Mouse (Mus musculus): ENCODE measurements around the gene Pradc1. TPM values are rescaled to one million over a fixed set of nuclear protein-coding genes. Genes with fewer than 3 reads are reported as not detected.

Gene Pradc1
- polyA plus RNA-seq, 2 experiments: 27.6 to 29.6 TPM

DNA sequence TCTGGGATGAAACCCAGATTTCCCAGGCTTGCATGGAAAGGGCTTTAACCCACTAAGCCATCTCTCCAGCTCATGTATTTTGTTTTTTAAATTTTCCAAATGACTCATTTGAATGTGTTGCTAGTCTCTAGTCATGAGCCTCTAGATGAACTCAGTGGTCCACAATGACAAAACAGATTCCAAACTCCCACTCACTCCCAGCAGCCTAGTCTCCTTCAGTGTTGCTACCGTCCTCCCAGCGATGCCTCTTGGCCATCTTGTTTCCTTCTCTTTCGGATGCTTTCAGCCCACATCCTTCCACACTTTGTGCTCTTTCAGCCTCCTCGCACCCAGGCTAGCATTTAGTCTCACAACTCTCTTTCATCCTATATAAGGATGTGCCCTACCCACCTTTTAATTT is 38.5 kb upstream of the Pradc1 start:
- ATAC-seq (ENCODE audit: low FRiP score, low read depth): no peak
- Histone ChIP-seq H3K27ac (replicated peaks; ENCODE audit: low read depth, low read length) (no peak overlapping the region), H3K36me3 (ENCODE audit: control insufficient read depth, insufficient read depth, low read length) (no peaks in the 10 kb centered on the region), H3K9ac (ENCODE audit: low read depth, low read length, severe bottlenecking) (no peak overlapping the region), H3K27me3 (ENCODE audit: control insufficient read depth, insufficient read depth, low read length) (peaks cover 8% of the 10 kb centered on the region), H3K4me1 (ENCODE audit: control insufficient read depth, insufficient read depth, low read length) (no peaks in the 10 kb centered on the region; the same call in 1 of the 2 replicates), H3K9me3 (ENCODE audit: control insufficient read depth, low read length) (no peaks in the 10 kb centered on the region), H3K4me2 (replicated peaks; ENCODE audit: low read depth, low read length, severe bottlenecking) (no peak overlapping the region), H3K4me3 (replicated peaks; ENCODE audit: low read length) (no peak overlapping the region)
- no peak for DNase-seq (ENCODE audit: low spot score)
- 71% methylated on average over 4 of the region's 4 CpGs for WGBS
- no peak for TF ChIP-seq POLR2A (IDR thresholded peaks at IDR 0.05; ENCODE audit: borderline replicate concordance, extremely low read depth, insufficient read depth, insufficient read length)

DNA sequence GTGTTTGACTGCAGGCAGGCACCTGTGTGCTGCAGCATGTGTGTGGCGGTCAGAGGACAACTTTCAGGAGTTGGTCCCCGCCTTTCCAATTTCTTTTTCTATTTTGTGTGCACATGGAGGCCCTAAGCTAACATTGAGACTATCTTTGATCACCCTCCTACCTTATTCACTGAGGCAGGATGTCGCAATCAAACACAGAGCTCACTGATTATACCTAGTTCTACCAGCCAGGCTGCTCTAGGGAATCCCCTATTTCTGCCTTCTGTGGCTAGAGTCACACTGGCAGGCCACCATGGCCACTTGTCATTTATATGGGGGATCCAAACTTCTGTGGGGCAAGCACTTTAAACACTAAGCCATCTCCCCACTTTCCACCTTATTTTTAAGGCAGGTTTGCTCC is 37.9 kb upstream of the Pradc1 start:
- ATAC-seq (ENCODE audit: low FRiP score, low read depth) (no peak), DNase-seq (ENCODE audit: low spot score) (no peak)
- Histone ChIP-seq H3K9ac (ENCODE audit: low read depth, low read length, severe bottlenecking) (no peak overlapping the region), H3K27ac (replicated peaks; ENCODE audit: low read depth, low read length) (no peak overlapping the region), H3K4me2 (replicated peaks; ENCODE audit: low read depth, low read length, severe bottlenecking) (no peak overlapping the region), H3K27me3 (ENCODE audit: control insufficient read depth, insufficient read depth, low read length) (peaks cover 14% of the 10 kb centered on the region), H3K4me1 (ENCODE audit: control insufficient read depth, insufficient read depth, low read length) (peaks cover under 1% of the 10 kb centered on the region), H3K36me3 (ENCODE audit: control insufficient read depth, insufficient read depth, low read length) (no peaks in the 10 kb centered on the region), H3K4me3 (replicated peaks; ENCODE audit: low read length) (no peak overlapping the region), H3K9me3 (ENCODE audit: control insufficient read depth, low read length) (no peaks in the 10 kb centered on the region)
- 71% methylated on average over 3 of the region's 3 CpGs for WGBS
- TF ChIP-seq POLR2A (IDR thresholded peaks at IDR 0.05; ENCODE audit: borderline replicate concordance, extremely low read depth, insufficient read depth, insufficient read length): no peak

DNA sequence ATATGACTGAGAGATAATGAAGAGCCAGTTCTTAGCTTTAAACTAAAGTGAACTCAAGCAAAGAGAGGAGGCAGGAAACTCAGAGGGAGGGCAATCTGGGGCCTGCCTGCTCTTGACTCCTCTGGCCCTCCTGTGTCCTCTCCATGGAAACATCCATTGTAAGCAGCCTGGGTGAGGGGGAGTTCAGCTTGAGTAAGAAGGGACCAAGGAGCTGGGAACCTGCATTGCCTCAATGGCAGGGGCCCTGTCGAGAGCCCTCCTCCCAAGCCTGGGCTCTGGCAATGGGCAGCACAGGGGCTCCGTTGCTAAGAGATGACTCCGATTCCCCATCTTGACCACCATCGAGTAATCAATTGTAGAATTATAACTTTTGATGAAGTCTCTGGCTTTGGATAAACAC is 36.7 kb upstream of the Pradc1 start:
- WGBS: 80% methylated on average over 4 of the region's 4 CpGs
- H3K36me3 ChIP-seq (ENCODE audit: control insufficient read depth, insufficient read depth, low read length): no peaks in the 10 kb centered on the region
- ATAC-seq (ENCODE audit: low FRiP score, low read depth) (no peak), DNase-seq (ENCODE audit: low spot score) (no peak)
- no peaks in the 10 kb centered on the region for H3K9me3 ChIP-seq (ENCODE audit: control insufficient read depth, low read length)
- H3K27me3 ChIP-seq (ENCODE audit: control insufficient read depth, insufficient read depth, low read length): peaks cover 26% of the 10 kb centered on the region
- no peak overlapping the region for H3K4me3 ChIP-seq (replicated peaks; ENCODE audit: low read length)
- peaks cover 4% of the 10 kb centered on the region for H3K4me1 ChIP-seq (ENCODE audit: control insufficient read depth, insufficient read depth, low read length)
- no peak overlapping the region for H3K27ac ChIP-seq (replicated peaks; ENCODE audit: low read depth, low read length)
- no peak for TF ChIP-seq POLR2A (IDR thresholded peaks at IDR 0.05; ENCODE audit: borderline replicate concordance, extremely low read depth, insufficient read depth, insufficient read length)
- no peak overlapping the region for H3K4me2 ChIP-seq (replicated peaks; ENCODE audit: low read depth, low read length, severe bottlenecking)
- H3K9ac ChIP-seq (ENCODE audit: low read depth, low read length, severe bottlenecking): no peak overlapping the region

DNA sequence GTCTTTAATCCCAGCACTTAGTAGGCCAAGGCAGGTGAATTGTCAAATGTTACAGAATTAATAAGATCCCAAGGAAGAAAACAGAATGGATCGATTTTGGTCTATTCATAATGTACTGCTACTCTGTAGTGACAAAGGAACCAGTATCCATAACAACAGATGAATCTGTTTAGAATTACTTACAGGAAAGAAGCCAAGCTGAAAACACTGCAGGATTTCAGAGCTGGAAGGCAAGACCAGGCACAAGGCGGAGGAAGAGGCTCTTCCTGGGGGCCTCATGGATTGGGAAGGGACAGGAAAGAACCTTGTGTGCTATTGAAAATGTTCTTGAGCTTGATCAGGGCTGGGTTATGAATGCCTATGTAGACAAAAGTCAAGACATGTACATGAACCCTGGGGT is 34.0 kb upstream of the Pradc1 start:
- H3K27ac ChIP-seq (replicated peaks; ENCODE audit: low read depth, low read length): no peak overlapping the region
- no peak for TF ChIP-seq POLR2A (IDR thresholded peaks at IDR 0.05; ENCODE audit: borderline replicate concordance, extremely low read depth, insufficient read depth, insufficient read length)
- H3K4me3 ChIP-seq (replicated peaks; ENCODE audit: low read length): no peak overlapping the region
- peaks cover 31% of the 10 kb centered on the region for H3K27me3 ChIP-seq (ENCODE audit: control insufficient read depth, insufficient read depth, low read length)
- no peak overlapping the region for H3K9ac ChIP-seq (ENCODE audit: low read depth, low read length, severe bottlenecking)
- no peak for ATAC-seq (ENCODE audit: low FRiP score, low read depth)
- H3K4me1 ChIP-seq (ENCODE audit: control insufficient read depth, insufficient read depth, low read length): peaks cover 4% of the 10 kb centered on the region
- no peaks in the 10 kb centered on the region for H3K9me3 ChIP-seq (ENCODE audit: control insufficient read depth, low read length)
- no peaks in the 10 kb centered on the region for H3K36me3 ChIP-seq (ENCODE audit: control insufficient read depth, insufficient read depth, low read length)
- peak; percentile 12 for DNase-seq (ENCODE audit: low spot score)
- no peak overlapping the region for H3K4me2 ChIP-seq (replicated peaks; ENCODE audit: low read depth, low read length, severe bottlenecking)
- WGBS: 70% methylated on average over 2 of the region's 2 CpGs

DNA sequence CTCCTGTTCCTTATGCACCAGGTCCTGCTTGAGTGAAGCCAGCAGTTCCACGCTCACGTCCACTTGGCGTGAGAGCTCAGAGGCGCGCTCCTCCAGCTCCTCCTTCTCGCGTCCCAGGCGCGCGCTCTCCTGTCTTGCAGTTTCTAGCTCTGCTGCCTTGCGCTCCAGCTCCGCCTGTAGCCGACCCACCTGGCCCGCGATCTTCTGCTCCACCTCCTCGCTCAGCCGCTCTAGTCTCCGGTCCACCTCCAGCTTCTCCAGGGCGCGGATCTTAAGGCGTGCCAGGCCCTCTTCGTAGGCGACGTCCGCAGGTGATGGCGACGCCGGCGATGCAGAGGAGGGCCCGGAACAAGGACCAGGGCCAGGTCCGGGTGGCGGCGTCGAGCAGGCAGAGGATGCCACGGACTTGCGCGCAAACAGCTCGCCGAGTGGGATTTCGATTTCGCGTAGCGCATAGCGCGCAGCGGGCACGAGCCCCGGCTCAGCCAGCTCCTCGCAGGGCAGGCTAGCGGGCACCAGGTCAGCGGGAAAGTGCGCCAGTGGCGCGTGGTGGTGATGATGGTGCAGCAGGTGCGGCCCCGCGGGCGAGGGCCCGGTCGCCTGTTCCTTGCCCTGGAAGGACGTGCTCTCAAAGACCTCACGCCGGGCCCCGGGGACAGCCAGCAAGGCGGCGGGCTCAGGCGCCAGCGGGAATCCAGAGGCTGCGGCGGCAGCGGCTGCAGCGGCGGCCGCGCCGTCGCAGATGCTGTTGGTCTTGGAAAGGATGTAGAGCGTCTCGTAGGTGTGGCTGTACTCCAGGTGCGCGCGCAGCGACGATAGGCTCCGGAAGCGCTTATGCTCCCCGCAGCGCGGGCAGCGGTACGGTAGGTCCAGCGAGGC is 32.3 kb upstream of the Pradc1 start:
- Histone ChIP-seq H3K27me3 (ENCODE audit: control insufficient read depth, insufficient read depth, low read length) (peaks cover 31% of the 10 kb centered on the region), H3K4me1 (ENCODE audit: control insufficient read depth, insufficient read depth, low read length) (peaks cover 4% of the 10 kb centered on the region; the same call in 1 of the 2 replicates), H3K36me3 (ENCODE audit: control insufficient read depth, insufficient read depth, low read length) (no peaks in the 10 kb centered on the region), H3K27ac (replicated peaks; ENCODE audit: low read depth, low read length) (no peak overlapping the region), H3K9me3 (ENCODE audit: control insufficient read depth, low read length) (no peaks in the 10 kb centered on the region), H3K4me2 (replicated peaks; ENCODE audit: low read depth, low read length, severe bottlenecking) (peak overlapping the region; percentile 53), H3K4me3 (replicated peaks; ENCODE audit: low read length) (peak overlapping the region; percentile 35), H3K9ac (ENCODE audit: low read depth, low read length, severe bottlenecking) (no peak overlapping the region)
- TF ChIP-seq POLR2A (IDR thresholded peaks at IDR 0.05; ENCODE audit: borderline replicate concordance, extremely low read depth, insufficient read depth, insufficient read length): no peak
- 4% methylated on average over 67 of the region's 92 CpGs for WGBS
- DNase-seq (ENCODE audit: low spot score) (no peak), ATAC-seq (ENCODE audit: low FRiP score, low read depth) (no peak)
